Mouse (Mus musculus): ENCODE measurements around the gene Mettl16. TPM values are rescaled to one million over a fixed set of nuclear protein-coding genes. Genes with fewer than 3 reads are reported as not detected.

The Mettl16 gene
- polyA plus RNA-seq, 2 experiments from 2014 or later, result 26.3 to 33.5 TPM

DNA sequence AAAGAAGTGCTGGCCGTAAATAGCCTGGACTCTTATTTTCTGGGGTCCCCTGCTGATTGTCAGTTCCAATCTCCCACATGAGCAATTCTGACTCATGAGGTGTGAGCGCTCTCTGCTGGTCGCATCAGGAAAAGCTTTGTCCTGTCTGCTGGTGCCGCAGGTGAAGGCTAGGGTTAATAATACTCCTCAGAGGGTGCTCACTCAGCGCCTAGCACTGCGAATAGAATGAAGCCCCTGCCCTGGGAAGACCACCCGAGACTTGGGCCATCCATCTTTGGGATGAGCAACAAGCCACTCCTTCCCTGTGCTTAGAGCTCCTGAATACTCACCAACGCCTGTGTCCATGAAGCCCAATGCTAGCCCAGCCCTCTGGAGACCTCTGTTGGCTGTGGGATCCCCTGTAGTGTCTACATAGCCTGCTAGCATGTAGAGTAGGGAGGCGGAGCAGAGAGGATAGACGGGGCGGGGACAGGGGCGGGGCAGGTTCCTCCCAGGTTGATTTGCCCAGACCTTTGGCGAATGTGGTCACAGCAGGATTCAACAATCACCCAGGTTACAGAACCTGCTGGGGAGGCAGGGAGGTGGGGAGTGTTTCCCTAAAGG, 77.4 kb downstream of the Mettl16 start:
- no peak for ATAC-seq

GRCm38 (mm10) chr11:74850998-74851661, 80.5 kb downstream of the Mettl16 start:
- ATAC-seq, result no peak

- ATAC-seq, result no peak
Observed at GRCm38 (mm10) chr11:74857756-74858155, 87.1 kb downstream of the Mettl16 start.

GRCm38 (mm10) chr11:74862129-74862528, 91.5 kb downstream of the Mettl16 start:
- ATAC-seq, result no peak

- ATAC-seq, result no peak
Observed at GRCm38 (mm10) chr11:74863471-74863870, 92.8 kb downstream of the Mettl16 start.

GRCm38 (mm10) chr11:74864421-74864820, 93.8 kb downstream of the Mettl16 start:
- no peak for ATAC-seq

- ATAC-seq, result no peak
Observed at GRCm38 (mm10) chr11:74865252-74865651, 94.6 kb downstream of the Mettl16 start.

DNA sequence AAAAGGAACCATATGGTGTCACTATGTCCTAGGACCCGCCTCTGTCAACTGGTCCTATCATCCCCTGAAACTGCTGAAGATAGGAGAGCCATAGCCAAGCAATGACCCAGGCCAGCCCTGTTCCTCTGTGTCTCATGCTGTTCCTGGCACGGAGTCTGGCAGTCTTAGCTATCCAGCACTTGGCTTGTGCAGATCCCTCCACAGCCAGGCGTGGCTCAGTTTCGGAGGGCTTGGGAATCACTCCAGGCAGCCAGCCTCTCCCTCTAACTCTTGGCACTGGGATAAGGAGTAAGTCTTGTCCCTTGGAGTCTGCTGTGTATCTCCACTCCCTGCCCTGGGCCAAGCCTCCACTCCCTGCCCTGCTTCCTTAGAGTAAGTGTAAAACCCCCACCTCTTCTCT, 96.0 kb downstream of the Mettl16 start:
- no peak for ATAC-seq

GRCm38 (mm10) chr11:74867181-74867580, 96.6 kb downstream of the Mettl16 start:
- no peak for ATAC-seq

GRCm38 (mm10) chr11:74868046-74868760, 97.6 kb downstream of the Mettl16 start:
- no peak for ATAC-seq

GRCm38 (mm10) chr11:74869603-74870002, 99.0 kb downstream of the Mettl16 start:
- no peak for ATAC-seq

DNA sequence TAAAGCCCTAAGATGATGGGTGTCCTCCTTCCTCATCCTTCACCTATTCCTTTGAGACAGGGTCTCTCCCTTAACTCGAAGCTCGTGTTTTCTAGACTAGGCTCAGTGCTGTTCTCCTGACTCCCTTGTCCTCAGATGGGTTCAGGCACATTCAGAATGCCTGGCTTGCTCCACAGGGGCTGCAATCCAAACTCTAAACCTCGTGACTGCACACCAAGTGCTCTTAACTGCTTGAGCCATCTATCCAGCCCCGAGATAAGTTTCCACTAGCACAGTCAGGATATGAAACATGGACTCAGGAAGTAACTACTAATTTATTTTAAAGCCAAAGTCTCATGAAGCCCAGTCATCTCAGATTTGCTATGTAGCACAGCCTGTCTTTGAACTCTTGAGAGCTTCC, 99.9 kb downstream of the Mettl16 start:
- no peak for ATAC-seq

GRCm38 (mm10) chr11:74870991-74871622, 100.5 kb downstream of the Mettl16 start:
- ATAC-seq, result no peak

DNA sequence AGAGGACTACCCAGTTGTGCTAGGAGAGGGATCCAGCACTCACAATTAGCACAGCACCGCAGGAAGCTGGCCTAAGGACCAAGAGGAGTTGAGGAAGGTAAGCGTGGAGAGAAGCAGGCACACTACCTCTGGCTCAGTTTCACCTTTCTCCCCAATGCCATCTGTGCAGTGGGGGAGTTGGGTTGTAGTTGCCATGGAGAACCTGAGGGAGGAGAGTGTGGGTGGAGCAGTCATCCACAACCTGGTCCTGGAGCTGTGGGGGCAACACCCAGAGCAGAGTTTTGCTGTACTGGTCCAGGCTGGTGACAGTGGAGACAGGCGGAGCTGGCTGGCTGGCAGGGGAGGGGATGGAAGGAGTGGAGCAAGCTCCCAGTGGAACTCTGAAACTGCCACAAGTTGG, 104.0 kb downstream of the Mettl16 start:
- no peak for ATAC-seq

- no peak for ATAC-seq
Observed at GRCm38 (mm10) chr11:74876801-74877200, 106.2 kb downstream of the Mettl16 start.

Other genes with a start within 250 kb of the Mettl16 start
- gene Rap1gap2, start 159.9 kb upstream of the Mettl16 start, polyA plus RNA-seq (2017; shearing (Covaris generic)), result 1 to 10 TPM; 3.3 to 4.1 TPM
- not detected for gene Ccdc92b, start 151.2 kb upstream of the Mettl16 start, polyA plus RNA-seq (2017; shearing (Covaris generic))
- gene Cluh, start 121.3 kb upstream of the Mettl16 start, polyA plus RNA-seq (2017; shearing (Covaris generic)), result 1 to 10 TPM; 6.8 to 8.1 TPM
- 10 to 100 TPM; 59.5 to 79.2 TPM for gene Pafah1b1, start 46.2 kb upstream of the Mettl16 start, polyA plus RNA-seq (2017; shearing (Covaris generic))
- 1 to 10 TPM; 5.4 to 6.9 TPM for gene Mnt, start 60.1 kb downstream of the Mettl16 start, polyA plus RNA-seq (2017; shearing (Covaris generic))
- 1 to 10 TPM; 1.6 to 2.0 TPM for gene Sgsm2, start 126.2 kb downstream of the Mettl16 start, polyA plus RNA-seq (2017; shearing (Covaris generic))
- 10 to 100 TPM; 38.4 to 39.2 TPM for gene Tsr1, start 127.2 kb downstream of the Mettl16 start, polyA plus RNA-seq (2017; shearing (Covaris generic))
- gene Smg6, start 155.0 kb downstream of the Mettl16 start, polyA plus RNA-seq (2017; shearing (Covaris generic)), result 10 to 100 TPM; 15.3 to 15.5 TPM
- 1 to 10 TPM; 4.9 to 7.3 TPM for gene Srr, start 155.1 kb downstream of the Mettl16 start, polyA plus RNA-seq (2017; shearing (Covaris generic))

All from activated CD4-positive, CD25-positive, alpha-beta regulatory T cell, adult 4 months (primary cell).